ENCODE assay signal across 30 mouse cellular contexts in the genomic region with DNA sequence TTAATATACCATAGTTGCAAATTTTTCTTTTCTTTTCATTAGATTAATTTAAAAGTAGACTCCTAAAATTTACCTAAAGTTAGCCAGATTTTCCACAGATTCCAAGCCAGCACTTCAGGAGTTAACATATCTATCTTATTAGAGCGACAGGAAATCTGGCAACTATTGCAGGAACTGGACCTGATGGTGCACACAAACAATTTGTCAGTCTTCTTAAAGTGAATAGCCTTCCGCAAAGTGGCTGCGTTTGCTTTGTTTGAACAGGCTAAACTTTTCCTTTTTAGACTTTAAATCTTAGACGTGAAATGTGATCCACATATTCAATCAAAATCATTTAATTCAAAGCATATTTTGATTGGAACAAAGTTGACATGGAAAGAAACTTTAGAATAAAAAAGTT.
DNase-seq lines count a peak whose midpoint lies in the region; ATAC-seq and TF ChIP-seq lines count a peak whose summit lies in the region.
"Had no signal": no experiment of that assay in that cellular context is flagged by ENCODE, and none has a peak within 500 bp of the region (broad histone marks: within the 10 kb centered on the region; RNA-seq: fewer than 3 reads in every experiment).

No protein-coding gene starts in this region.

- no peak; the same call in 1 of the 2 replicates for TF ChIP-seq EP300 in lung, postnatal 0 days (IDR thresholded peaks at IDR 0.05)

- H3K9me3 ChIP-seq in lung, postnatal 0 days (ENCODE audit: low read length): no peaks in the 10 kb centered on the region
- no peaks in the 10 kb centered on the region for H3K9me3 ChIP-seq in forebrain, postnatal 0 days (ENCODE audit: low read length)
- H3K9me3 ChIP-seq: forebrain, embryonic 10.5 days; hindbrain, embryonic 13.5 days; limb, embryonic 15.5 days; liver, embryonic 15.5 days; stomach, embryonic 15.5 days had no signal

- peak; percentile 34 for DNase-seq in embryo, embryonic 10 days (ENCODE audit: low spot score)
- no peak for DNase-seq in embryo, embryonic 9.5 days (ENCODE audit: extremely low spot score)
- DNase-seq in kidney, adult 9 months: peak; percentile 4
- no peak for DNase-seq in kidney, adult 18-20 months
- DNase-seq in lung, postnatal 0 days (ENCODE audit: low spot score): peak; percentile 13
- DNase-seq in lung, postnatal 36 days: no peak
- DNase-seq in hindlimb bud, embryonic 11.5 days (ENCODE audit: extremely low spot score, low read depth, low spot score): peak; percentile 52
- DNase-seq in forebrain, postnatal 0 days: no peak
- DNase-seq: adrenal gland, adult 2 months; adrenal gland, postnatal 36 days; cerebellum, adult 8-10 months; cerebellum, postnatal 25 days; gastrocnemius, postnatal 25 days; heart, adult 11 months; heart, postnatal 4 days; kidney, postnatal 25 days; left cerebral cortex, postnatal 4 days; midbrain, embryonic 14.5 days; right cerebral cortex, postnatal 25 days had no signal

- H3K27ac ChIP-seq in lung, postnatal 0 days (ENCODE audit: low read length): no peak overlapping the region
- H3K27ac ChIP-seq in forebrain, postnatal 0 days (ENCODE audit: low read depth, low read length): no peak overlapping the region
- H3K27ac ChIP-seq: forebrain, embryonic 10.5 days; hindbrain, embryonic 13.5 days; layer of hippocampus, adult 2 months; limb, embryonic 15.5 days; liver, embryonic 15.5 days; macrophage; stomach, embryonic 15.5 days had no signal

- TF ChIP-seq CTCF in lung, postnatal 0 days (IDR thresholded peaks at IDR 0.05): no peak
- TF ChIP-seq CTCF in forebrain, postnatal 0 days (IDR thresholded peaks at IDR 0.05; ENCODE audit: low read depth): no peak

- H3K9ac ChIP-seq in lung, postnatal 0 days (replicated peaks; ENCODE audit: low read depth): no peak overlapping the region
- no peak overlapping the region for H3K9ac ChIP-seq in forebrain, postnatal 0 days
- H3K9ac ChIP-seq: hindbrain, embryonic 13.5 days; limb, embryonic 15.5 days; liver, embryonic 15.5 days; stomach, embryonic 15.5 days had no signal

- H3K4me1 ChIP-seq in lung, postnatal 0 days (ENCODE audit: insufficient read depth, low read depth, low read length): no peaks in the 10 kb centered on the region
- no peaks in the 10 kb centered on the region for H3K4me1 ChIP-seq in forebrain, postnatal 0 days (ENCODE audit: insufficient read depth)
- H3K4me1 ChIP-seq: limb, embryonic 15.5 days; liver, embryonic 15.5 days; stomach, embryonic 15.5 days had no signal

- H3K4me3 ChIP-seq in lung, postnatal 0 days (ENCODE audit: low read depth, low read length): no peak overlapping the region
- H3K4me3 ChIP-seq in forebrain, postnatal 0 days (ENCODE audit: low read depth, low read length): no peak overlapping the region
- H3K4me3 ChIP-seq: forebrain, embryonic 10.5 days; hindbrain, embryonic 13.5 days; layer of hippocampus, adult 2 months; limb, embryonic 15.5 days; liver, embryonic 15.5 days; stomach, embryonic 15.5 days had no signal

- H3K36me3 ChIP-seq in lung, postnatal 0 days (ENCODE audit: insufficient read depth, low read length): no peaks in the 10 kb centered on the region
- H3K36me3 ChIP-seq in forebrain, postnatal 0 days (ENCODE audit: insufficient read depth): no peaks in the 10 kb centered on the region
- H3K36me3 ChIP-seq: forebrain, embryonic 10.5 days; hindbrain, embryonic 13.5 days; limb, embryonic 15.5 days; liver, embryonic 15.5 days; stomach, embryonic 15.5 days had no signal

- WGBS in lung, postnatal 0 days: 17% methylated on average over 4 of the region's 4 CpGs
- WGBS in forebrain, postnatal 0 days: 11% methylated on average over 4 of the region's 4 CpGs

- H3K4me2 ChIP-seq in lung, postnatal 0 days (replicated peaks; ENCODE audit: low read depth, low read length): no peak overlapping the region
- H3K4me2 ChIP-seq in forebrain, postnatal 0 days (ENCODE audit: low read depth): no peak overlapping the region
- H3K4me2 ChIP-seq: heart, embryonic 11.5 days; hindbrain, embryonic 13.5 days; limb, embryonic 15.5 days; liver, embryonic 15.5 days; stomach, embryonic 15.5 days had no signal

- ATAC-seq in lung, postnatal 0 days: no peak
- no peak for ATAC-seq in forebrain, postnatal 0 days
- ATAC-seq: activated CD4-positive, CD25-positive, alpha-beta regulatory T cell, adult 4 months; intestine, postnatal 0 days had no signal

- no peaks in the 10 kb centered on the region for H3K27me3 ChIP-seq in lung, postnatal 0 days (replicated peaks; ENCODE audit: insufficient read depth, low read length)
- no peaks in the 10 kb centered on the region for H3K27me3 ChIP-seq in forebrain, postnatal 0 days (ENCODE audit: insufficient read depth, low read length)
- H3K27me3 ChIP-seq: CH12.LX; hindbrain, embryonic 13.5 days; limb, embryonic 15.5 days; liver, embryonic 15.5 days; stomach, embryonic 15.5 days had no signal

Comparison
In these comparisons a context has a peak if more than half of its experiments do, and no peak if none do; other contexts are left out.
1. DNase-seq: peak in embryo, embryonic 10 days (single experiment), kidney, adult 9 months (single experiment), lung, postnatal 0 days (single experiment) and hindlimb bud, embryonic 11.5 days (single experiment); none in embryo, embryonic 9.5 days (single experiment), kidney, adult 18-20 months (single experiment), lung, postnatal 36 days (single experiment) and forebrain, postnatal 0 days (single experiment).